In the genomic region with DNA sequence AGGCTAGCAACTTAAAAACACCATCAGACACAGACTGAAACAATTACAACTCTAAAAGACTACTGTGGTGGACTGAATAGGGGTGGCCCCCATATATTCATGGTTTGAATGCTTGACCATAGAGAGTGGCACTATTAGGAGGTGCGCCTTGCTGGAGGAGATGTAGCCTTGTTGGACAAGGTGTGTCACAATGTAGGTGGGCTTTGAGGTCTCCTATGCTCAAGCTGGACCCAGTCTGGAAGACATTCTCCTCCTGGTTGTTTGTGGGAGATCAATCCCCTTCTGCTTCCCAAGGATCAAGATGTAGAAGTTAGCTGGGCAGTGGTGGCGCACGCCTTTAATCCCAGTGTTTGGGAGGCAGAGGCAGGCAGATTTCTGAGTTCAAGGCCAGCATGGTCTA, we compare ENCODE assay signal across 20 mouse cellular contexts. TPM values are rescaled to one million over a fixed set of nuclear protein-coding genes. Genes with fewer than 3 reads are reported as not detected.
DNase-seq lines count a peak whose midpoint lies in the region; ATAC-seq lines count a peak whose summit lies in the region.
"Had no signal": no experiment of that assay in that cellular context is flagged by ENCODE, and none has a peak within 500 bp of the region (broad histone marks: within the 10 kb centered on the region; RNA-seq: fewer than 3 reads in every experiment).

No protein-coding gene starts in this region.

- peak; percentile 74 for DNase-seq in heart, adult 11 months
- peak; percentile 60 for DNase-seq in midbrain, embryonic 11.5 days (ENCODE audit: low spot score, missing footprints)
- DNase-seq in midbrain, embryonic 14.5 days, result no peak
- DNase-seq: adrenal gland, adult 2 months; adrenal gland, adult 8-10 months; adrenal gland, postnatal 10 days; adrenal gland, postnatal 14 days; adrenal gland, postnatal 25 days; adrenal gland, postnatal 36 days; B cell, adult 2 months; cerebellum, adult 11 months; cerebellum, adult 11-12 months; cerebellum, adult 18-20 months had no signal

- ATAC-seq in heart, embryonic 11.5 days (replicated peaks; ENCODE audit: insufficient number of reproducible peaks, low FRiP score, low TSS enrichment), result no peak
- ATAC-seq in midbrain, embryonic 11.5 days (ENCODE audit: low FRiP score), result no peak
- no peak for ATAC-seq in midbrain, embryonic 14.5 days (ENCODE audit: low FRiP score, low TSS enrichment)
- ATAC-seq: activated CD4-positive, CD25-positive, alpha-beta regulatory T cell, adult 4 months; CD4-positive, CD25-positive, alpha-beta regulatory T cell, adult 4 months; Patski had no signal

- H3K36me3 ChIP-seq in heart, embryonic 11.5 days (ENCODE audit: control insufficient read depth, insufficient read depth, low read length), result peaks cover 2% of the 10 kb centered on the region; the same call in 1 of the 2 replicates
- H3K36me3 ChIP-seq in midbrain, embryonic 11.5 days (ENCODE audit: control insufficient read depth, insufficient read depth, low read length), result 0 out of 2 replicates have a peak, but pooled peaks cover 2% of the 10 kb centered on the region
- H3K36me3 ChIP-seq in midbrain, embryonic 14.5 days (ENCODE audit: control insufficient read depth, insufficient read depth, low read length), result 0 out of 2 replicates have a peak, but pooled peaks cover 10% of the 10 kb centered on the region

- H3K4me3 ChIP-seq in heart, embryonic 11.5 days (ENCODE audit: low read depth, low read length), result no peak overlapping the region
- no peak overlapping the region for H3K4me3 ChIP-seq in midbrain, embryonic 11.5 days (ENCODE audit: low read depth, low read length)
- no peak overlapping the region for H3K4me3 ChIP-seq in midbrain, embryonic 14.5 days (replicated peaks; ENCODE audit: low read depth, low read length)

- H3K4me1 ChIP-seq in heart, embryonic 11.5 days (ENCODE audit: control insufficient read depth, insufficient read depth, low read length), result no peaks in the 10 kb centered on the region
- no peaks in the 10 kb centered on the region for H3K4me1 ChIP-seq in midbrain, embryonic 11.5 days (ENCODE audit: control insufficient read depth, insufficient read depth, low read length)
- H3K4me1 ChIP-seq in midbrain, embryonic 14.5 days (ENCODE audit: control insufficient read depth, insufficient read depth, low read length), result peaks cover under 1% of the 10 kb centered on the region; the same call in 1 of the 2 replicates

- H3K9me3 ChIP-seq in heart, embryonic 11.5 days (replicated peaks; ENCODE audit: control insufficient read depth, low read length), result no peaks in the 10 kb centered on the region
- no peaks in the 10 kb centered on the region for H3K9me3 ChIP-seq in midbrain, embryonic 11.5 days (ENCODE audit: control insufficient read depth, low read length)
- no peaks in the 10 kb centered on the region for H3K9me3 ChIP-seq in midbrain, embryonic 14.5 days (ENCODE audit: control insufficient read depth, low read length)
- H3K9me3 ChIP-seq: G1E had no signal

- H3K9ac ChIP-seq in heart, embryonic 11.5 days (ENCODE audit: low read depth, low read length), result no peak overlapping the region
- no peak overlapping the region for H3K9ac ChIP-seq in midbrain, embryonic 11.5 days (ENCODE audit: low read length)
- H3K9ac ChIP-seq in midbrain, embryonic 14.5 days (replicated peaks; ENCODE audit: low read length), result no peak overlapping the region

- no peak overlapping the region for H3K4me2 ChIP-seq in heart, embryonic 11.5 days
- no peak overlapping the region for H3K4me2 ChIP-seq in midbrain, embryonic 11.5 days
- H3K4me2 ChIP-seq in midbrain, embryonic 14.5 days (ENCODE audit: low read length), result no peak overlapping the region

- no peak overlapping the region for H3K27ac ChIP-seq in heart, embryonic 11.5 days (ENCODE audit: low read depth, low read length)
- no peak overlapping the region for H3K27ac ChIP-seq in midbrain, embryonic 11.5 days (ENCODE audit: low read depth, low read length)
- no peak overlapping the region for H3K27ac ChIP-seq in midbrain, embryonic 14.5 days (replicated peaks; ENCODE audit: low read depth, low read length)

- WGBS in heart, embryonic 11.5 days (ENCODE audit: insufficient replicate concordance), result 99% methylated on average over 3 of the region's 3 CpGs
- 91% methylated on average over 3 of the region's 3 CpGs for WGBS in midbrain, embryonic 11.5 days
- 96% methylated on average over 3 of the region's 3 CpGs for WGBS in midbrain, embryonic 14.5 days

- H3K27me3 ChIP-seq in heart, embryonic 11.5 days (ENCODE audit: control insufficient read depth, insufficient read depth, low read length), result no peaks in the 10 kb centered on the region
- H3K27me3 ChIP-seq in midbrain, embryonic 11.5 days (ENCODE audit: control insufficient read depth, insufficient read depth, low read length), result no peaks in the 10 kb centered on the region
- no peaks in the 10 kb centered on the region for H3K27me3 ChIP-seq in midbrain, embryonic 14.5 days (ENCODE audit: control insufficient read depth, insufficient read depth, low read length)
- H3K27me3 ChIP-seq: CH12.LX, Patski had no signal

RNA-seq across cellular contexts. Expression of gene Fra10ac1, which starts 6.3 kb away (rescaled TPM):
- 27.6 and 32.1 TPM in 2 replicates for polyA plus RNA-seq in heart, embryonic 11.5 days (2014; fragmentation: Nextera tagmentation; extraction: Ambion mirVana)
- 45.7 and 47.5 TPM in 2 replicates for polyA plus RNA-seq in midbrain, embryonic 11.5 days (2014; fragmentation: Nextera tagmentation; extraction: Ambion mirVana)
- 40.3 and 41.0 TPM in 2 replicates for polyA plus RNA-seq in midbrain, embryonic 14.5 days (2014; fragmentation: Nextera tagmentation; extraction: Ambion mirVana)

RNA-seq across cellular contexts. Expression of gene Lgi1, which starts 46.6 kb away (rescaled TPM):
- 0.31 and 0.84 TPM in 2 replicates for polyA plus RNA-seq in heart, embryonic 11.5 days (2014; fragmentation: Nextera tagmentation; extraction: Ambion mirVana)
- polyA plus RNA-seq in midbrain, embryonic 11.5 days (2014; fragmentation: Nextera tagmentation; extraction: Ambion mirVana), result 2.0 and 2.5 TPM in 2 replicates
- polyA plus RNA-seq in midbrain, embryonic 14.5 days (2014; fragmentation: Nextera tagmentation; extraction: Ambion mirVana), result 15.0 and 15.1 TPM in 2 replicates
- polyA plus RNA-seq: activated CD4-positive, CD25-positive, alpha-beta regulatory T cell, adult 4 months; C2C12; G1E had no signal
